Mouse (Mus musculus) lung, adult 2 months (tissue): ENCODE results near the gene Cmtm3.

Source experiments
- CTCF ChIP-seq: fragments of 200-500 bp; IDR thresholded peaks from 2 replicates; pipeline ENCODE4 v1.5.1; 2011; ENCODE audit warnings: mild to moderate bottlenecking, low read length, control low read depth; ENCODE audit not compliant: insufficient read depth
- POLR2A ChIP-seq: fragments of 200-500 bp; IDR thresholded peaks from 2 replicates; pipeline ENCODE4 v1.6.1; 2011; ENCODE audit warnings: low read depth, mild to moderate bottlenecking, control low read depth, low read length, borderline replicate concordance; ENCODE audit errors: extremely low read depth

GRCm38 (mm10) chr8:104373779-104374178 is 34.6 kb downstream of the Cmtm3 start:
- TF ChIP-seq CTCF (0 out of 2 replicates have a peak, but pooled peaks have one; percentile 25), POLR2A (no peak)
